Mouse (Mus musculus) lung, embryonic 15.5 days (tissue): ENCODE data around the gene Gm11559. TPM values are rescaled to one million over a fixed set of nuclear protein-coding genes. Genes with fewer than 3 reads are reported as not detected.
"Not testable (repeated sequence)": the region's sequence is repeated elsewhere in the genome, so short reads cannot be mapped to it uniquely, and the experiment has no call there.

Source experiments
- ATAC-seq: fragments of 200-750 bp; cut with Nextera tagmentation; 2 replicates; pipeline ENCODE4 v1.8.0; 2017; ENCODE audit warnings: moderate number of reproducible peaks, borderline replicate concordance; ENCODE audit not compliant: low FRiP score, low TSS enrichment; ENCODE audit errors: extremely low read depth
- H3K27ac ChIP-seq: fragments of 300-500 bp; sonication (generic); 2 replicates; pipeline ENCODE4 v1.5.1; 2015; ENCODE audit warnings: moderate library complexity, mild to moderate bottlenecking, inconsistent platforms
- H3K27me3 ChIP-seq: fragments of 300-500 bp; sonication (generic); 2 replicates; pipeline ENCODE4 v1.6.1; 2015; ENCODE audit warnings: inconsistent platforms
- H3K36me3 ChIP-seq: fragments of 300-500 bp; sonication (generic); 2 replicates; pipeline ENCODE4 v1.6.1; 2015; ENCODE audit warnings: inconsistent platforms
- H3K4me1 ChIP-seq: fragments of 300-500 bp; sonication (generic); 2 replicates; pipeline ENCODE4 v1.6.1; 2015; ENCODE audit warnings: inconsistent platforms
- H3K4me2 ChIP-seq: fragments of 300-500 bp; sonication (generic); 2 replicates; pipeline ENCODE4 v1.6.1; 2015; ENCODE audit warnings: inconsistent platforms, mild to moderate bottlenecking, moderate library complexity
- H3K4me3 ChIP-seq: fragments of 300-500 bp; sonication (generic); 2 replicates; pipeline ENCODE4 v1.5.1; 2015; ENCODE audit warnings: mild to moderate bottlenecking, inconsistent platforms
- H3K9ac ChIP-seq: fragments of 300-500 bp; sonication (generic); 2 replicates; pipeline ENCODE4 v1.6.1; 2015; ENCODE audit warnings: inconsistent platforms
- H3K9me3 ChIP-seq: fragments of 300-500 bp; sonication (generic); 2 replicates; pipeline ENCODE4 v1.6.1; 2016; ENCODE audit warnings: inconsistent platforms
- WGBS: fragments of 180-500 bp; shearing (Covaris S2); methylation state at CpG from one replicate; pipeline ENCODE4 v1.1.7; 2015; 5-methylcytosine and 5-hydroxymethylcytosine counted together
- polyA plus RNA-seq: library from polyadenylated mRNA; unstranded; fragments of >200 nt; fragmentation: Nextera tagmentation; extraction: Ambion mirVana; gene quantifications from 2 replicates; pipeline ENCODE4 v1.2.1, GENCODE M21; 2015

Gm11559 gene
- polyA plus RNA-seq = not detected in 2 replicates

DNA sequence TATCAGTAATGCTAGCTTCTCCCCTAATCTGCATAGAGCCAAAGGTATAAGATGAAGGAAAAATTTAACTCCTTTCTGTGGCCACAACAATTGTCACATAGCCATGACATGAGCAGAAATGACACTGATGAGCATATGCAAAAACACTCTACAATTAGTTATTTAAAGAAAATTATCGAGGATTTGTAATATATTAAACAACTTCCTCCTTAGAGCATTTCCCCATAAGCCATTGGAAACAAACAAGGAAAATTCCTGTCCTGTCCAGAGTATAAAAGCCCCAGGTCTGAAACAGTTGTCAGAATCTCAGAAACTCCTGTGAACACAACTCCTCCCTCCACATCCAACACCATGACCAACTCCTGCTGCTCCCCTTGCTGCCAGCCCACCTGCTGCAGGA lies at the start of gene Gm11559:
TSS of gene Gm11559 (plus strand) at position 301 of the 400 bp plus-strand sequence.
- 61% methylated on average over 1 of the region's 1 CpGs for WGBS
- not testable (repeated sequence) for H3K4me1 ChIP-seq, H3K9ac ChIP-seq, H3K4me2 ChIP-seq, H3K27me3 ChIP-seq, ATAC-seq, H3K27ac ChIP-seq, H3K4me3 ChIP-seq, H3K36me3 ChIP-seq, H3K9me3 ChIP-seq

DNA sequence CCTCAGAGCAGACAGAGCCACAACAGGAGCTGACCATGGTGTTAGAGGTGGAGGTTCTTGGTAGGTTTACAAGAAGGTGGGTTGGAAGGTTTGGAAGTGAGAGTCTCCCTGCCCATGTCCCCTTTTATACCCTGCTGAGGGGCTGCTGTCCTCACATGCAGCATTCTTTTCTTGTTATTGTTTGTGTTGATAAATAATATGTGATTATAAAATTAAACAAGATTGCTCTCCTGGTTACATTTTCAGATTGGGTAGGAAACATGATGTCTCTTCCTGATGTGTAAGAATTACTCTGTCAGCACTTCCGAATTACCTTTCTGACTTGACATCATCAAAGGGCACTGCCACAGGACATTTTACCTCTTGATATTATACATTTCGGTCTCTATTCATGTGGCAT lies 48.7 kb upstream of the Gm11559 start, which contains the start of gene Gm11564:
TSS of gene Gm11564 (minus strand) at position 101 of the 400 bp plus-strand sequence.
- not testable (repeated sequence) for H3K4me2 ChIP-seq, ATAC-seq, H3K4me3 ChIP-seq, H3K27ac ChIP-seq, H3K27me3 ChIP-seq, H3K4me1 ChIP-seq, H3K36me3 ChIP-seq, H3K9me3 ChIP-seq, H3K9ac ChIP-seq
- 70% methylated on average over 2 of the region's 2 CpGs for WGBS

DNA sequence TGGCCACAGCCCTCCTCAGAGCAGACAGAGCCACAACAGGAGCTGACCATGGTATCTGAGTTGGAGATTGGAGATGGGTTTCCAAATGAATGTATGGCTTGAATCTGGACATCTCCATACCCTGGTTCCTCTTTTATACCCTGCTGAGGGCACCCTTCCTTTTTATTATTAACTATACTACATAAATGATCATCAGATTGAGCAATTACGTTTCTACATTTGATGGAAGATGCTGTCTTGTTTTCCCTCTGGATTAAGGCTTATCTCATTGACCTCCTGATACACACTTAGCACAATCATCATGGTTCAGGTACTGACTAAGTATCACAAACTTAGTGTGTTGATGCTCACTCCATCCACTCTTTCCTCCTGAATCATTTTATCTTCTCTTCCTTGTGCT lies 26.3 kb upstream of the Gm11559 start, which contains the start of gene 2300003K06Rik:
TSS of gene 2300003K06Rik (minus strand) at position 101 of the 400 bp plus-strand sequence.
- no peak within 1 kb of the TSS for H3K27ac ChIP-seq
- no peaks in the 10 kb centered on the region for H3K4me1 ChIP-seq
- ATAC-seq = no peak
- H3K4me3 ChIP-seq = no peak within 1 kb of the TSS
- 85% methylated on average over 1 of the region's 1 CpGs for WGBS
- no peak within 1 kb of the TSS for H3K4me2 ChIP-seq
- H3K9ac ChIP-seq = no peak within 1 kb of the TSS
- no peaks in the 10 kb centered on the region for H3K27me3 ChIP-seq
- no peaks in the 10 kb centered on the region for H3K36me3 ChIP-seq
- H3K9me3 ChIP-seq = no peaks in the 10 kb centered on the region

DNA sequence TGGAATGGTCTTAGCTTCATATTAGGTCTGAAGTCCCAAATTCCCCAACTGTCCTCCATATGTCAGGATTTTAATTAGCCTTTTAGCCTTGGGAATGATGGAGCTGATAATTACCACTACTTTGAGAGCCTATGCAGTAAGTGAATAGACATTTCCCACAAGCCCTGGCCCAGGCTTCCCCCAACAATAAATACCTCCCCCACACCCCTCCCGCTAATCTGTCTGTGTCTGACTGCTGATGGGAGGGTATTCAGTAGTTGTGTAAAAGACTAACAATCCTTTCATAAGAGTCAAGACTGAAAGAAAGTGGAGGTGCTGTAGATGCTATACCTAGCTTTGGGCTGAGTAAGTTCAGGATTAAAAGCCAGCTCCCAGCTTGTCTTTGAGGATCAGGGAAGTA lies 22.1 kb upstream of the Gm11559 start:
- no peak overlapping the region for H3K9ac ChIP-seq
- ATAC-seq = no peak
- no peak overlapping the region for H3K4me3 ChIP-seq
- H3K4me1 ChIP-seq = no peaks in the 10 kb centered on the region
- WGBS = 90% methylated on average over 1 of the region's 1 CpGs
- no peaks in the 10 kb centered on the region for H3K36me3 ChIP-seq
- H3K27me3 ChIP-seq = no peaks in the 10 kb centered on the region
- H3K4me2 ChIP-seq = no peak overlapping the region
- H3K27ac ChIP-seq = no peak overlapping the region
- no peaks in the 10 kb centered on the region for H3K9me3 ChIP-seq

DNA sequence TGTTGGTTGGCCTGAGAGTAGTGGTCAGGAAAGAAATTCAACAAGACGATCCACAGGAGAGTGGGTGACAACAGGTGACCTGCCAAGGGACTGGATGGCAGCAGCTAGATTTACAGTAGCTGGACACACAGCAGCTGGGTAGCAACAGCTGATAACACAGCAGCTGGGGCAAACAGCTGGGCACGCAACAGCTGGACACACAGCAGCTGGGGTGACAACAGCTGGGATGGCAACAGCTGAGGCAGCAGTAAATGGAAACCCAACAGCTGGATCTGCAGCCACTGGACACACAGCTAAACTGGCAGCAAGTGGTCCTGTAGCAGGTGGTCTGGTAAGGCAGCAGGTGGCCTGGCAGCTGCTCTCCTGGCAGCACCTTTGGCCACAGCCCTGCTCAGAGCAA lies 17.5 kb upstream of the Gm11559 start:
- no peak overlapping the region for H3K4me2 ChIP-seq
- ATAC-seq = no peak
- H3K4me1 ChIP-seq = no peaks in the 10 kb centered on the region
- no peak overlapping the region for H3K9ac ChIP-seq
- 83% methylated on average over 2 of the region's 2 CpGs for WGBS
- no peaks in the 10 kb centered on the region for H3K27me3 ChIP-seq
- H3K27ac ChIP-seq = no peak overlapping the region
- H3K4me3 ChIP-seq = no peak overlapping the region
- H3K9me3 ChIP-seq = no peaks in the 10 kb centered on the region
- no peaks in the 10 kb centered on the region for H3K36me3 ChIP-seq

DNA sequence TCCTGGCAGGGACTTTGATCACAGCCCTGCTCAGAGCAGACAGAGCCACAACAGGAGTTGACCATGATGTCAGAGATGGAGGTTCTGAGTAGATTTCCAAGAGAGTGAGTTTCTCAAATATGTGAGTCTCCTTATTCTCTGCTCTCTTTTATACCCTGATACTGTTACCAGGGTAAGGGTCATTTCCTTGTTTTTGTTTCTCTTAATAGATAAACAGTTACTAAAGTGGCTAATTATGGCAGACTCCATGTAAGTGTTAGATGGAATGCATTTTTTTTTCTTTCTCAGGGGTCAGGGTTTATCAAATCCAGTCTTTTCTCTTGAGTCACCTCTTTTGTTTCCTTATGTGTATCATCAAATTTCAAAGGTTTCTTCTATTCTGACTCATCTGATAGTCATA lies 12.8 kb upstream of the Gm11559 start, which contains the start of gene Krtap4-16:
TSS of gene Krtap4-16 (minus strand) at position 101 of the 400 bp plus-strand sequence.
- ATAC-seq = no peak
- Histone ChIP-seq H3K27me3 (no peaks in the 10 kb centered on the region), H3K4me3 (no peak within 1 kb of the TSS), H3K27ac (no peak within 1 kb of the TSS), H3K9me3 (no peaks in the 10 kb centered on the region), H3K36me3 (no peaks in the 10 kb centered on the region), H3K9ac (no peak within 1 kb of the TSS), H3K4me1 (no peaks in the 10 kb centered on the region), H3K4me2 (no peak within 1 kb of the TSS)

DNA sequence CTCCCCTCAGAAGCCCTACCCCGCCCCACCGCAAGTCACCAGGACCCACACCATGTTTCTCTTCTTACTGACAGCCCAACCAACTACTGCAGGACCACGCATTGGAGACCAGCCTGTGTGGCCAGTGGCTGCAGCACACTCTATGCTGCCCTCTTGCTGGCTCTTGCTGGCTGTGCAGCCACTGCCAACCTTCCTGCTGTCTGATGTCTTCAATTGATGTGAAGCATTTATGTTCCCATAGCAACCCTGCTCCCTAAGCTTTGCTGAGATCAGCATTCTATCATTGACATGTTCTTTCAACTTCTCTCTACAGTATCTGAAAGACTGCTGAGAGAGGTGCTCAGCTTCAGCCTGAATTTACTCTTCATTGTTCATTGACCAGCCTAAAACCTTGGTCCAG lies 10.2 kb upstream of the Gm11559 start:
- Histone ChIP-seq H3K9ac (no peak overlapping the region), H3K4me3 (no peak overlapping the region), H3K9me3 (no peaks in the 10 kb centered on the region), H3K27ac (no peak overlapping the region), H3K27me3 (no peaks in the 10 kb centered on the region), H3K4me1 (no peaks in the 10 kb centered on the region), H3K36me3 (no peaks in the 10 kb centered on the region), H3K4me2 (no peak overlapping the region)
- 49% methylated on average over 3 of the region's 3 CpGs for WGBS
- no peak for ATAC-seq

DNA sequence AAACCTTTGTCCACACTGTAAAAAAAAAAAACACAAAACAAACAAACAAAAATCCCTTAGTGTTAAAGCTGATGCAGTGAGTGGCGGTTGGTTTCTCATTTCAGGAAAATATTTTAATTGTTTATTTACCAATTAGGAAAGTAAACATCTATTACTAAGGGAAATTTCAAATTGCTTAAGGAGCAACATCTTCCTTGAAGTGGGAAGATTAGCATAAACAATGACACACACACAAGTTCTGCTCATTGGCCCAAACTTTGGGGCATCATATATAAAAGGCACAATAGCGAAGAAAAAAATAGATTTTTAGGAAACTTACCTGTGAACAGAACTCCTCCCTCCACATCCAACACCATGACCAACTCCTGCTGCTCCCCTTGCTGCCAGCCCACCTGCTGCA lies 6.7 kb upstream of the Gm11559 start, which contains the start of gene Gm11568:
TSS of gene Gm11568 (plus strand) at position 301 of the 400 bp plus-strand sequence.
- WGBS = 75% methylated on average over 2 of the region's 2 CpGs

DNA sequence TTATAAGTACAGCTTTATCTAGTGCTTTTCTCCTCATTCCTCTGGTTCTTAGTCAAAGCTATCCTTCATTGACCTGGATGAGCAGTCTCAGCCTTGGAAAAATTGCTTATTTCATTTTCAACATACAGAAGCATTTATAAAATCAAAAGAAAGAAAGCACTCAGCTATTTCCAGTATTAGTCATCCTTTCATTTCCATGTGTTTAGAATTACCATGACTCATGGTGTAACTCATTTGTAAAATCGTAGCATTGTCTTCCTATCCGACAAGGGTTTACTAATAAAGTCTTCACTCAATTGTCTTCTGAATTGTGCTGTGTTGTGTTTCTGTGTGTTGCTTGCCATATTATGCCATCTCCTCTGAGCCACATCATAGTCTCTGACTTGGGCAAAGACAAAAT lies 5.5 kb upstream of the Gm11559 start:
- no peak overlapping the region for H3K27ac ChIP-seq

More for the DNA sequence above, 6.7 kb upstream of the Gm11559 start, which contains the start of gene Gm11568:
- H3K9ac ChIP-seq = no peak within 1 kb of the TSS
- H3K4me2 ChIP-seq = no peak within 1 kb of the TSS
- no peaks in the 10 kb centered on the region for H3K4me1 ChIP-seq
- H3K9me3 ChIP-seq = no peaks in the 10 kb centered on the region
- no peak within 1 kb of the TSS for H3K27ac ChIP-seq
- no peaks in the 10 kb centered on the region for H3K36me3 ChIP-seq
- no peak within 1 kb of the TSS for H3K4me3 ChIP-seq
- no peaks in the 10 kb centered on the region for H3K27me3 ChIP-seq
- no peak for ATAC-seq

DNA sequence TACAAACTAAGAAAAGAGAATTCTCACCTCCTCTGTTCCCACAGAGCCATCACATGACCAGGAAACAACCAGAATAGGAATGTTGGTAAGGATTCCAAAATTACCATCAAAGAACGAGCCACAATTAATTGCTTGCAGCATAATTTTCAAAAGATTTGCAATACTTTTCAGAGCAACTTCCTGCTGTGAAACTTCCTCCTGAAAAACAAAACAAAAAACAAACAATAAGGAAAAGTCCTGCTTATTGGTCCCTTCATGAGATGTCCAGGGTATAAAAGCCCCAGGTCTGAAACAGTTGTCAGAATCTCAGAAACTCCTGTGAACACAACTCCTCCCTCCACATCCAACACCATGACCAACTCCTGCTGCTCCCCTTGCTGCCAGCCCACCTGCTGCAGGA lies 8.8 kb downstream of the Gm11559 start, which contains the start of gene Krtap9-1:
TSS of gene Krtap9-1 (plus strand) at position 301 of the 400 bp plus-strand sequence.
- not testable (repeated sequence) for H3K9ac ChIP-seq, ATAC-seq, H3K9me3 ChIP-seq, H3K4me2 ChIP-seq, H3K27ac ChIP-seq, H3K36me3 ChIP-seq, H3K4me3 ChIP-seq, H3K4me1 ChIP-seq, H3K27me3 ChIP-seq
- 48% methylated on average over 1 of the region's 1 CpGs for WGBS

More for the DNA sequence above, 5.5 kb upstream of the Gm11559 start:
- 69% methylated on average over 2 of the region's 2 CpGs for WGBS
- Histone ChIP-seq H3K9me3 (no peaks in the 10 kb centered on the region), H3K36me3 (no peaks in the 10 kb centered on the region), H3K4me2 (no peak overlapping the region), H3K4me3 (no peak overlapping the region), H3K9ac (no peak overlapping the region), H3K4me1 (no peaks in the 10 kb centered on the region), H3K27me3 (no peaks in the 10 kb centered on the region)
- no peak for ATAC-seq

DNA sequence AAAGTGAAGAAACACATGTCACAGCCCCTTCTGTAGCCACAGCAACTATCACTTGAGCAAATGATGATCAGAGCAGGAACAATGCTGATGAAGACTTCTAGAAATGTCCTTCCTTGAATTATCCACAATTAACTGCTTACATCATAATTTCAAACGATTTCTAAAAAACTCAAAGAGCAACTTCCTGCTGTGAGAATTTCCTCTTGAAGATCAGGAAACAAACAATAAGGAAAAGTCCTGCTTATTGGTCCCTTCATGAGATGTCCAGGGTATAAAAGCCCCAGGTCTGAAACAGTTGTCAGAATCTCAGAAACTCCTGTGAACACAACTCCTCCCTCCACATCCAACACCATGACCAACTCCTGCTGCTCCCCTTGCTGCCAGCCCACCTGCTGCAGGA lies 14.6 kb downstream of the Gm11559 start, which contains the start of gene Gm11567:
TSS of gene Gm11567 (plus strand) at position 301 of the 400 bp plus-strand sequence.
- H3K4me3 ChIP-seq, ATAC-seq, H3K4me1 ChIP-seq, H3K27me3 ChIP-seq, H3K9me3 ChIP-seq, H3K4me2 ChIP-seq, H3K9ac ChIP-seq, H3K27ac ChIP-seq, H3K36me3 ChIP-seq: not testable (repeated sequence)
- WGBS = 33% methylated on average over 1 of the region's 1 CpGs

DNA sequence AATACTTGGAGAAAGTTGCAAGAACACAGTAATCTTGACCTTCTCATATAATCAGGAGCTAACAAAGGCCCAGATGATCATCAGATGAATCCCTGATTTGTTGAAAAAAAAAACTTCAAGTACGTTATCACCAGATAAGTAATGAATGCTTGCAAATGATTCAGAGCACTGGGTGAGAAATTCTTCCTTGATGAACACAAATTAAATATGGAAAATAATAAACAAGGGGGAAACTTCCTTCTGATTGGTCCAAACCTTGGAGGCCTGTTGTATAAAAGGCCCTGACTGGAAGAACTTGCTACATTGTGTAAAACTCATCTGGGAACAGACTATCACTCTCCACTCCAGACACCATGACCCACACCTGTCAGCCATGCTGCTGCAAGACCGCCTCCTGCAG lies 43.3 kb downstream of the Gm11559 start, which contains the start of gene Krtap31-1:
TSS of gene Krtap31-1 (plus strand) at position 301 of the 400 bp plus-strand sequence.
- WGBS = 69% methylated on average over 2 of the region's 2 CpGs
- no peaks in the 10 kb centered on the region for H3K9me3 ChIP-seq
- no peaks in the 10 kb centered on the region for H3K4me1 ChIP-seq
- no peak within 1 kb of the TSS for H3K4me2 ChIP-seq
- no peak within 1 kb of the TSS for H3K4me3 ChIP-seq
- H3K36me3 ChIP-seq = no peaks in the 10 kb centered on the region
- H3K9ac ChIP-seq = no peak within 1 kb of the TSS
- H3K27ac ChIP-seq = no peak within 1 kb of the TSS
- ATAC-seq = no peak
- no peaks in the 10 kb centered on the region for H3K27me3 ChIP-seq

DNA sequence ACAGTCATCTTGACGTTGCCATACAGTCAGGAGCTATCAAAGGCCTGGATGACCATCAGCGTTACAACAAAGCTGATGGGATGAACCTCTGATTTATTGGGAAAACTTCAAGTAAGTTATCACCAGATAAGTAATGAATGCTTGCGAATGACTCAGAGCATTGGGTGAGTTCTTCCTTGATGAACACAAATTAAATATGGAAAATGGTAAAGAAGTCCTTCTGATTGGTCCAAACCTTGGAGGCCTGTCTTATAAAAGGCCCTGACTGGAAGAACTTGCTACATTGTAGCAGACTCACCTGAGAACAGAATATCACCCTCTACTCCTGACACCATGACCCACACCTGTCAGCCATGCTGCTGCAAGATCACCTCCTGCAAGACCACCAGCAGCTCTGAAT lies 50.2 kb downstream of the Gm11559 start, which contains the start of gene Gm11565:
TSS of gene Gm11565 (plus strand) at position 301 of the 400 bp plus-strand sequence.
- no peak within 1 kb of the TSS for H3K9ac ChIP-seq
- H3K9me3 ChIP-seq = no peaks in the 10 kb centered on the region
- no peak for ATAC-seq
- H3K4me1 ChIP-seq = no peaks in the 10 kb centered on the region
- 89% methylated on average over 3 of the region's 3 CpGs for WGBS
- H3K4me2 ChIP-seq = no peak within 1 kb of the TSS
- H3K27ac ChIP-seq = no peak within 1 kb of the TSS
- H3K4me3 ChIP-seq = no peak within 1 kb of the TSS
- H3K36me3 ChIP-seq = no peaks in the 10 kb centered on the region
- H3K27me3 ChIP-seq = no peaks in the 10 kb centered on the region
